Mouse (Mus musculus) ES-E14 (cell line): Measurements from ENCODE around the gene Cox10. TPM values are rescaled to one million over a fixed set of nuclear protein-coding genes. Genes with fewer than 3 reads are reported as not detected.

Experiments
- DNase-seq: peaks from one replicate; pipeline ENCODE4 v3.0.0-alpha.2; 2013; ENCODE audit warnings: low read depth, low spot score
- H3K27ac ChIP-seq: 2 replicates; pipeline ENCODE4 v1.5.1; 2012; ENCODE audit warnings: low read depth, mild to moderate bottlenecking, low read length, moderate library complexity, mixed read lengths; ENCODE audit not compliant: poor library complexity, insufficient read depth, severe bottlenecking
- H3K36me3 ChIP-seq: 2 replicates; pipeline ENCODE4 v1.6.1; 2012; ENCODE audit warnings: mild to moderate bottlenecking, low read length, moderate library complexity, mixed read lengths; ENCODE audit not compliant: control insufficient read depth, poor library complexity, insufficient read depth, severe bottlenecking
- H3K4me1 ChIP-seq, 2 experiments: fragments of 150-350 bp in 1 of 2; sonication (generic) in 1 of 2; 2 replicates each; pipeline ENCODE4 v1.6.1; 2012; ENCODE audit warnings: low read length in 2 of 2, mild to moderate bottlenecking in 1 of 2, mixed read lengths in 1 of 2; ENCODE audit not compliant: control insufficient read depth in 2 of 2, insufficient read depth in 2 of 2, poor library complexity in 1 of 2
- H3K4me3 ChIP-seq, 2 experiments: fragments of 150-350 bp in 1 of 2; sonication (generic) in 1 of 2; 2 replicates each; pipeline ENCODE4 v1.5.1; 2012; ENCODE audit warnings: low read length in 2 of 2, low read depth in 1 of 2, mild to moderate bottlenecking in 1 of 2, mixed read lengths in 1 of 2; ENCODE audit not compliant: insufficient read depth in 1 of 2, poor library complexity in 1 of 2, severe bottlenecking in 1 of 2
- H3K9ac ChIP-seq: 2 replicates; pipeline ENCODE4 v1.6.1; 2012; ENCODE audit warnings: low read depth, mild to moderate bottlenecking, low read length, mixed read lengths; ENCODE audit not compliant: poor library complexity, insufficient read depth, severe bottlenecking
- H3K9me3 ChIP-seq: fragments of 150-350 bp; sonication (generic); 2 replicates; pipeline ENCODE4 v1.6.1; 2012; ENCODE audit warnings: low read depth, mild to moderate bottlenecking, low read length; ENCODE audit not compliant: control insufficient read depth, insufficient read depth
- CHD2 ChIP-seq: IDR thresholded peaks from 2 replicates; pipeline ENCODE4 v1.6.1; 2014; ENCODE audit warnings: mild to moderate bottlenecking, low read depth, low read length, inconsistent platforms
- HCFC1 ChIP-seq: IDR thresholded peaks from 2 replicates; pipeline ENCODE4 v1.6.1; 2012; ENCODE audit warnings: low read length, inconsistent platforms, borderline replicate concordance; ENCODE audit not compliant: insufficient read depth
- MAFK ChIP-seq: IDR thresholded peaks from 2 replicates; pipeline ENCODE4 v1.6.1; 2014; ENCODE audit warnings: mild to moderate bottlenecking, low read depth, low read length, inconsistent platforms; ENCODE audit not compliant: insufficient read depth
- ZC3H11A ChIP-seq: IDR thresholded peaks from 2 replicates; pipeline ENCODE4 v1.6.1; 2012; ENCODE audit warnings: low read depth, mild to moderate bottlenecking, inconsistent platforms, low read length, borderline replicate concordance
- ZNF384 ChIP-seq: IDR thresholded peaks from 2 replicates; pipeline ENCODE4 v1.6.1; 2012; ENCODE audit warnings: low read depth, low read length, inconsistent platforms
- in situ Hi-C, 2 experiments: fragments of 600-800 bp; cut with MboI; formaldehyde crosslinking; loops; one replicate each; pipeline ENCODE4 v1.15.1; 2025; ENCODE audit warnings: low sequenced_read_pairs in 2 of 2, inconsistent platforms in 1 of 2; ENCODE audit not compliant: unreplicated experiment in 2 of 2
- total RNA-seq: library from RNA; depleted of rRNA; stranded (reverse); fragments of 300-350 nt; gene quantifications from 2 replicates; pipeline ENCODE4 v1.2.3, GENCODE M21; 2012

Gene Cox10
- total RNA-seq, 1 experiment = 24.8 TPM

DNA sequence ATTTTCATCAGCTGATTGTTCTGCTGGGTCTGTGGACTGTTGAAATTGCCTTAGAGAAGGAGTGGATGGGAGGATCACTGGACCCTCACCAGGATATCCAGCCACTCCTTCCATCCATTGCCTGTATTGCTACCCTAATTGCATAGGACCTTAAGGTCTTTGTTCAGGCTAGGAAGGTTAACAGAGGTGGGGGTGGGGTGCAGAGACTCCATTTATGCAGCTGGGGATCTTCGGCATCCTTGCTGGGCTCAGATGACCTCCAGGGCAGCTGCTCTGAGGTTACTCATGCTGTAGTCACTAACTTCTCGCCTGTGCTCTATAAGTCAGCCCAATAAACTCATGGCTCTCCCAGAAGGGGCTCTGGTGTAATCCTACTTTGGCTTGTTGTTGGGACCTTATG is 10.4 kb upstream of the Cox10 start:
- DNase-seq = peak; percentile 54
- TF ChIP-seq ZC3H11A (no peak), CHD2 (no peak), HCFC1 (no peak), MAFK (no peak), ZNF384 (no peak)
- in situ Hi-C loops = no loop called here
- Histone ChIP-seq H3K36me3 (no peaks in the 10 kb centered on the region), H3K9ac (no peak overlapping the region), H3K4me3 (no peak overlapping the region), H3K4me1 (peaks cover 5 to 6% of the 10 kb centered on the region in 2 experiments; a peak in 2 of 4 replicates), H3K9me3 (no peaks in the 10 kb centered on the region), H3K27ac (no peak overlapping the region)

DNA sequence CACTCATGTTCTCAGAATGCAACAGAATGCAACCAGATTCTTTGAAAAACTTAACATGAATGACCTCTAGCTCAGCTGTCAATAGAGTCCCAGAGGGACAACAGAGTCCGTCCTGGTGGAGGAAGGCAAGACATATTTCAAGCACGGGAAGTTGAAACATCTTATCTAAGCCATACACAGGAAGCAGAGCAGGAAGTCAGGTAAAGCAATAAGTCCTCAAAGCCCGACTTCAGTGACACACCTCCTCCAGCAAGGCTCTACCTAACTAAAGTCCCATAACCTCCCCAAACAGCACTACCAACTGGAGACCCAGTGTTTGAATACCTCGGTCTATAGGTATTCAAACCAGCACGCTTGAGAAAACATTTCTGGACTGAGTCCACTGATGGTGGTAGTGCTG is 6.6 kb upstream of the Cox10 start:
- Histone ChIP-seq H3K36me3 (no peaks in the 10 kb centered on the region; the same call in 1 of the 2 replicates), H3K9me3 (no peaks in the 10 kb centered on the region), H3K4me3 (no peak overlapping the region), H3K9ac (no peak overlapping the region), H3K27ac (no peak overlapping the region), H3K4me1 (peaks cover 5 to 6% of the 10 kb centered on the region in 2 experiments; a peak in 2 of 4 replicates)
- no peak for TF ChIP-seq HCFC1
- no peak for TF ChIP-seq ZC3H11A
- TF ChIP-seq MAFK = no peak
- no peak for TF ChIP-seq CHD2
- no peak for TF ChIP-seq ZNF384
- in situ Hi-C loops = no loop called here
- DNase-seq = no peak

DNA sequence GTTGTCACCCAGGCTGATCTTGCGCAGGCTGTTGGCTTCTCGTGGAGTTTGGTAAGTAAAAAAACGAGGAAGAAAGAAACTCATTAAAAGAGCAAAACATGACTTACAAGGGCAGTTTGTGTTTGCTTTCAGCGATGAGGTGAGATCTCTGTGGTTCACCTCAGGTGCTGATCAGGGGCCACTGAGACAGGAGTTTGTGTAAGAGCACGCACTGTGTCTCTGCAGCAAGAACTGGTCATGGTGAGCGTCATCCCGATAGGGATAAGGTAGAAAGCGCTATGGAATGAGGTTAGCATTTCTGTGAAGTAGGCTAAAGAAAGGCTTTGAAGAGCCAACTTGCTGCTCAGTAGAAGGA is 436 bp upstream of the Cox10 start:
- in situ Hi-C loops = no loop called here
- no peak for DNase-seq
- TF ChIP-seq CHD2 (no peak), ZNF384 (no peak), MAFK (no peak), ZC3H11A (no peak), HCFC1 (no peak)
- peaks cover 0 to 3% of the 10 kb centered on the region in 2 experiments; a peak in 2 of 4 replicates for H3K4me1 ChIP-seq
- peak overlapping the region; percentile 87 for H3K9ac ChIP-seq
- no peaks in the 10 kb centered on the region for H3K9me3 ChIP-seq
- H3K36me3 ChIP-seq = no peaks in the 10 kb centered on the region; the same call in 1 of the 2 replicates
- peak overlapping the region; percentile 81 to 84 for H3K4me3 ChIP-seq
- peak overlapping the region; percentile 22; the same call in 1 of the 2 replicates for H3K27ac ChIP-seq

DNA sequence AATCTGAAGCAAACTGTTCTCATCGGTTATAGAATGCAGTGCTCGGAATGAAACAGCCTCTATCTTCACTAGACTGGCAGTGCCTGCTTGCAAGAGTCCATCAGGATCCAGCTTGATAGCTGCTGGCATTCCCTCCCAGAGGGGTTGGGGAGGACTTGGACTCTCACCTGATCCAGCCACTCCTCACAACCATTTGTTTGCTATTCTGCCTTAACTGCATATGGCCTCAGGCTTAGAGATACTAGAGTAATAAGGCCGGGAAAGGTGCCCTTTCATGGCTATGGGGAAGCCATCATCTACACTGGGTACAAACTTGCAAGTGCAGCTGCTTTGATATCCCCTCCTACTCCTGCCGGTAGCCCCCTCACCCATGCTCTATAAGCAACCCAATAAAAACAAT is 3.1 kb downstream of the Cox10 start:
- no peak for DNase-seq
- H3K36me3 ChIP-seq = peaks cover 2% of the 10 kb centered on the region
- peaks cover 0 to 3% of the 10 kb centered on the region in 2 experiments; a peak in 2 of 4 replicates for H3K4me1 ChIP-seq
- no peak overlapping the region for H3K4me3 ChIP-seq
- TF ChIP-seq CHD2 (no peak), ZNF384 (no peak), HCFC1 (no peak), MAFK (no peak), ZC3H11A (no peak)
- no peak overlapping the region for H3K9ac ChIP-seq
- in situ Hi-C loops = no loop called here
- no peaks in the 10 kb centered on the region for H3K9me3 ChIP-seq
- no peak overlapping the region for H3K27ac ChIP-seq

DNA sequence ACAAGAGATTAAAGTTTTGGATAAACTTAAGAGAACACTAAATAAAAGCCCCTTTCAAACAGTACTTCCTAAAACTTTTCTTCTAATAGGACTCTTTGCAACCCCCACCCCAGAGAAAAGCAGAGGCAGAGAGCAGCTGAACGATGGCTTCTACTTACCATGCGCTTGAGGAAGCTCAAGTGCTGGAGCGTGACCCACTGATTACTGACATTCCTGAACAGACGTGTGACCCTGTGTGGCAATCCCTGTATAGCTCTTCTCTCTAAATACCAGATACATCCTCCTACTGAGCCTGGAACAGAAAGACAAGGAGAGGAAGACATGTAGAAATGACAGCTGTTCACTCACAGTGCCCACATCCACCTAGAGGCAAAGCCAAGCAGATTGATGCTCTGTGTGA is 5.9 kb downstream of the Cox10 start:
- H3K9ac ChIP-seq = no peak overlapping the region
- H3K4me3 ChIP-seq = no peak overlapping the region
- H3K27ac ChIP-seq = no peak overlapping the region
- TF ChIP-seq CHD2 (no peak), ZNF384 (no peak), MAFK (no peak), ZC3H11A (no peak), HCFC1 (no peak)
- no peaks in the 10 kb centered on the region for H3K9me3 ChIP-seq
- H3K36me3 ChIP-seq = peaks cover 7% of the 10 kb centered on the region
- no peak for DNase-seq
- peaks cover 0 to 3% of the 10 kb centered on the region in 2 experiments; a peak in 1 of 4 replicates for H3K4me1 ChIP-seq
- in situ Hi-C loops = no loop called here
